Mouse (Mus musculus): Measurements from ENCODE around the gene Cobll1.

DNA sequence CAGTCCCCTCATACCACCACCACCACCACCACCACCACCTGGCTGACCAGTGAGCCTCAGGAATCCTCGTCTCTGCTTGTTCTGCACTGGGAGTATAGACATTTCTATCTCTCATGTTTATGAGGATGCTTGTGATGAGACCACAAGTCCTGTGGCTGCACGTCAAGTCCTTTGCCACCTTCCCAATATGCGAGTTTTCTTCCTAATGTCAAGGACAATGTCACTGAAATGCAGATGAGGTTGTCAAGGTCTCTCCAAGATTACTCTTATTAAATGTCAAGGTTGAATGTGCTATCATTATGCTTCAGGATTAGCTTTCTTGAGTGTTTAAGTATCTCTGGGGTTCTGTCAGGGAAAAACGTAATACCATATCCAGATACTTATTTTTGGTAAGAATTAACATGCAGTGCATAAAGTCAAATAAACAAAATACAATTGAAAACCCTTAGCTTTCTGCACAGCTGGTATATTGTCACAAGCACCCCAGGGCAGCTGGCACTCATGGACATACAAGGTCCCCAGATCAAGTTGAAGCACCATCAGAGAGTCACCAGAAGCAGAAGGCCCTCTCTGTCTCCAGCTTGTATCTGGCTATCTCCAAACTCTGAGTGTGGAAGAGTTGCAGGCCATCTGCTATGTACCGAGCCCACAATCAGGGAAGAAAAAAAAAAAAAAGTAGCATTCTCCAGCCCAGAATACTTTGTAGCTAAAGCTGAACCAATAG is 27.5 kb upstream of the Cobll1 start:
- TF ChIP-seq CTCF (IDR thresholded peaks at IDR 0.05; ENCODE audit: control insufficient read depth, insufficient read depth, low read length) (no peak), POLR2A (IDR thresholded peaks at IDR 0.05; ENCODE audit: borderline replicate concordance, control insufficient read depth, low read depth, low read length) (no peak)

Measured in bone marrow, adult 2 months (tissue).